Mouse (Mus musculus) layer of hippocampus, adult 9-10 months (tissue): Measurements from ENCODE around the gene Kdm8.

ENCODE experiments used
- DNase-seq: peaks from one replicate; pipeline ENCODE4 v3.0.0; 2022; ENCODE audit warnings: low spot score

Gene Kdm8

DNA sequence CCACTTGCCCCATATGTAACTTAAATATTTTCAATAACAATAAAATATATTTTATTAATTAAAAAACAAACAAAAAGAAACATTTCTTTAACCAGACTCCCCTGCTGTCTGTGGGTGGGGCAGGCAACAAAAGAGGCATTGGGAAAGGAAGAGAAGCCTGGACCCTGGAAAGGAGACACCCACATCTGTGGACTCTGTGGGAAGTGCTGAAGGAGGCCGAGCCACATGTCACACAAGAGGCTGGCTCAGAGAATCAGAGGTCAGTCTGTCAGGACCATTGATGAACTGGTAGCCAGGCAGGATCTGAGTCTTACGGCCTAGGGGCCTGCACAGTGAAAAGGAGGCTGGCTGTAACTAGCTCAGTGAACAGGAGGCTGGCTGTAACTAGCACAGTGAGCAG is 17.7 kb downstream of the Kdm8 start:
- DNase-seq = no peak

DNA sequence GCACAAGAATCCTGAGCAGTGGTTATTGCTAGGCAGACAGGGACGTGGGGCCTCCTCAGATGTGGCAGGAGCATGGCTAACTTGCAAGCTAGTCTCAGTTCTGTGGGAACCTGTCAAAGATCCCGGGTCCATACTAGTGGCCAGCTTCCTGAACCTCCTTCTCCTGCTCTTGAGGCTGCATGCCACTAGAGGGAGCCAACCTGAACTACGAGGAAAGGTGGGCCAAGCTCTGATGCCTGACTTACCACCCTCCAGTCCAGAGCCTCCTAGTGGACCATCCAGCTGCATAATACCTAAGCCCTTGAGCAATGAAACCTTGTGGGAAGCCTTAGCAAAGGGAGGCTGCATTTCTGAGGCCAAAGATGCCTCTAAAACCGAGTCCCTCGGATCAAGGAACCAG is 25.5 kb downstream of the Kdm8 start:
- DNase-seq = no peak

GRCm38 (mm10) chr7:125470901-125471300 is 26.4 kb downstream of the Kdm8 start:
- no peak for DNase-seq

- DNase-seq = peak; percentile 75
Observed at GRCm38 (mm10) chr7:125471991-125472741, 27.7 kb downstream of the Kdm8 start.

DNA sequence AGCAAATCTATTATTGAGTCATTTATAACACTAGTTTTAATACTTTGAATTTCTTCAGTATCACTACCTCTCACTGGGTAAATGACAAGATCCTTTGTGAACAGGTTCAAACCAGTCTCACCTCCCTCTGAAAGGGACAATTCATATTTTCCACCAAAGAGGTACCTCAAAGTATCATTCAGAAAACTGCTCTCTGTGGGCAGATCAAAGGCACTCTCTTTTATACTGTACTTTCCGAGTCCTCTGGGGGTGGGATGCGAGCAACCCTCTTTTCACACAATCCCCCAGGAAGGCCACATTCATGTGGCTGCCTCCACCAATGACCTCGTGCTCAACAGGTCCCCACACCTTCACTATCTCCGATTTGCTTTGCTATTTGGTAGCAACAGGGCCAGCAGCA is 30.1 kb downstream of the Kdm8 start:
- DNase-seq = no peak

- DNase-seq = no peak
Observed at GRCm38 (mm10) chr7:125475601-125476251, 31.2 kb downstream of the Kdm8 start.

- DNase-seq = no peak
Observed at GRCm38 (mm10) chr7:125478391-125478984, 34.0 kb downstream of the Kdm8 start.

DNA sequence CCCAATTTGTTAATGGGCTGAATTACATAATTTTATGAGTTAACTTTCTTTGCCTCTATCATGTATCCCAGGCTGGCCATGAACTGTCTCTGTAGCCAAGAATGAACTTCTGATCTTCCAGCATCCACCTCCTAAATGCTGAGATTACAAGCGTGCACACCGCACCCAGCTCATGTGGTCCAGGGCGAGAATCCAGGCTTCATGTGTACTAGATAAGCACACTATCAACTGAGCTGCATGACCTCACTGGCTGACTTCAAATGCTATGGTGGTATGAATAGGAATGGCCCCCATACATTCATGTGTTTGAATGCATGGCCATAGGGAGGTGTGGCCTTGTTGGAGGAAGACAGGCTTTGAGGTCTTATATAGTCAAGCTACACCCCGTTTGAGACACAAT is 36.0 kb downstream of the Kdm8 start:
- no peak for DNase-seq

DNA sequence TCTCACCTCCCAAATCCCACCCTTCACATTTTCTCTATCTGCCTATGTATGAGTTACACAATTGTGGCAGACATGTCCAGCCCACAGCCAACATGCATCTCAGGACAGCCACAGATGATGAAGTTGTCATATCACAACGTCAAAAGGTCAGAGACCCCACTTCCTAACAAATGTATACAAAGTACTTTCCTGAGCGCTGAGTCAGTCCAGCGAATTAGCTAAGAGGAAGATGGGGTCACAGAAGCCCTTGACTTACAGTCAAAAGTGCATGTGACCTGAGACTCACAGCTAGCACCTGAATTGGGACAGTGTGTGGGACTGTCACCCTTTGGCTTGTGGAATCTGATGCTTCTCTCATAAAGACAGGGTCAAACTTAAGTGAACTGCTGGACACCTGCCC is 37.9 kb downstream of the Kdm8 start:
- DNase-seq = no peak

DNA sequence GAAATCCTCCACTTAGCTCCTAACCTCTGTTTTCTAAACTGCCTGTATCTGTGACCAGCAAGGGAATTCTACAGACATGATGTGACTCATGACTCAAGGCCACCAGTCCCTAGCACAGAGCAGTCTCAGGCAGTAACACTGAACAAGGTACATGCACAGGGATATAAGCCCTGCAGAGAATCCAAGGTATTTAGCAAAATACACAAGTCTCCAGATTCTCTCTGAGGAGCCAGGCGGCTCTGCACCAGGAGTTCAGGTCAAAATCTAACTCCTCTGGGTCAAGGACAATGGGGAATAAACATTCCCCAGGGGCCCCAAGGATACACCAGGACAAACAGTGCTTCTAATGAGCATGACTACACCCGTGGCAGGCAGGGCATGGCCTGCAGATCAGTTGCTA is 38.4 kb downstream of the Kdm8 start:
- DNase-seq = no peak

- DNase-seq = no peak
Observed at GRCm38 (mm10) chr7:125484791-125485190, 40.3 kb downstream of the Kdm8 start.

GRCm38 (mm10) chr7:125486121-125486630 is 41.7 kb downstream of the Kdm8 start:
- DNase-seq = no peak

GRCm38 (mm10) chr7:125487126-125487525 is 42.6 kb downstream of the Kdm8 start:
- no peak for DNase-seq

DNA sequence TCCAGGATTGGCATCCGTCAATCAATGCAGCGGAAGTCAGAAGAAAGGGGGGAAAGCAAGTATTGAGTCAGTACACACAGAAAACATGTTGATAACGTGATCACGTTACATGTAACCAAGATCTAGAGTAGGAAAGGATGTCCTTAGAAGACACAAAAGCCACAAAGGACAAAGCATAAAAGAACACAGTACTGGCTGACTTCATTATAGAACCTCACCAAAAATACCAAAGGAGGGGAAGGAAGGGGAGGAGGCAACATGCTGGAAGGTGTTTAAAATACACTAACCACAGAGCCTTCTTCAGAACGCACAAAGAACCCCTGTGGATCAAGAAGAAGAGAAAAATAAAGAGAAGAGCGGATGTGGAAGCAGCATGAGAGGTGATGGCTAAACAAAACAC is 44.2 kb downstream of the Kdm8 start:
- DNase-seq = no peak

DNA sequence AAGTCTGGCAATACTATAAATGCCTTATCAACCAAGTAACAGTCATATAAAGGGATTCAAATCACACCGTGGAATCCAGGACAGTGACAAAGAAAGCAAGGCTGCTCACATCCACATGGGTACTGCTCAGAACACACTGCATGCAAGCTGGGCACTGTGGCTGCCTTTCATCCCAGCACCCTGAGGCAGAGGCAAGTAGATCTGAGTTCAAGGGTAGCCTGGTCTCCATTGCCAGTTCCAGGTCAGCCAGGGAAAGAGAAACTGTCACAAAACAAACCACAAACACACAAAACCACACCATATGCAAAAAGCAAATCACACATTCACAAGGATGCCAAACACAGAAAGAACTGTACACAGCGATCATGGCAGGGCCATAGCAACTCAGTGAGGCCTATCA is 45.2 kb downstream of the Kdm8 start:
- DNase-seq = no peak

DNA sequence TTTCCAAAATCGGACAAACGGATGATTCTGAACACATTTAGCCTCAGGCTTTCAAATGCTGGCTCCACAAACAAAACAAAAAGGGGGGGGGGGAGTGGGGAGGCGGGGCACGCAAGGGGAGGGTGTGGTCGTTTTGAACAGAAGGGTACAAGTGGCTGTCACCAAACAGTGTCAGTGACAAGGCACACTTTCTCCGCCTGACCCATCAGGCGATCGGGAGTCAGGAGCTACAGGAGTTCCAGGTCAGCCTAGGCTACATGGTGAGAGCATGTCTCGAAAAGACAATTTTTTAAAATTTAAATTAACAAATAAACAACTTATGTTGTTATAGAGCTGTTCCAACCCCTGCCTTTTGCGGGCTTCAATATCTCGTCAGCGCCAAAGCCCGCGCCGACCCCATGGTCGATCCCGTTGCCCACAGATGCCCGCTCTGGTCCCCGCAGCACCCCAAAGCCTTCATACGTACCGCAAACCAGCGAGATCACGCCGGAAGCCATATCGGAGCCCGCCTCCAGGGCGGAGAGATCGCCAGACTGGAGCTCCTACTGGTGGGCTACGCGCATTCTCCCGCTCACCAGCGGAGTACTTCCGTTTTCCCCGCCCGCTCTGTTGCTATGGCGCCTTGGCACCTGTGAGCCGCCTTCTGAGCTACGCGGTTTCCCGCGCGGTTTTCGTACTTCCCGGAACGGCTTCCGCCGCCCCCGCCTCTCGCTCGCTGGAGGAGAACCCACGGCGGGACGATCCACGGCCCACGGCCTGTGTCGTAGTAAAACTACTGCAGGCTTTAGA is 46.7 kb downstream of the Kdm8 start, which contains the start of gene Nsmce1:
Gene Nsmce1 (minus strand): TSS at position 650 of the 789 bp plus-strand sequence.
- DNase-seq = peak; percentile 90

DNA sequence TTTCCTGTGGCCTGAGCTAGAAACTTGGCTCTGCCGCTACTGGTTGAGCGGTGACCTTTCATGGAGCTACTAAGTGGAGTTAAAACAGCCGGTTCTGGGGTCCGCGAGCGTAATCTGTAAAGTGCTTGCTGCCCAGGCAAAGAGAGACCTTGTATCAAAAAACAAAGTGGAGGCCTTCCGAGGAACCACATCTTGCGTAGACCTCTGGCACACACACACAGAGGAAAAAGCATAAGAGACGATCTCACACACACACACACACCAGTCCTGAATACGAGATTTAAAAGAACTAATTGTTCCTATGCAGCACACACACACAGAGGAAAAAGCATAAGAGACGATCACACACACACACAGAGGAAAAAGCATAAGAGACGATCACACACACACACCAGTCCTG is 47.3 kb downstream of the Kdm8 start:
- no peak for DNase-seq

- DNase-seq = no peak
Observed at GRCm38 (mm10) chr7:125492551-125492950, 48.1 kb downstream of the Kdm8 start.

- DNase-seq = no peak
Observed at GRCm38 (mm10) chr7:125495864-125496440, 51.5 kb downstream of the Kdm8 start.

DNA sequence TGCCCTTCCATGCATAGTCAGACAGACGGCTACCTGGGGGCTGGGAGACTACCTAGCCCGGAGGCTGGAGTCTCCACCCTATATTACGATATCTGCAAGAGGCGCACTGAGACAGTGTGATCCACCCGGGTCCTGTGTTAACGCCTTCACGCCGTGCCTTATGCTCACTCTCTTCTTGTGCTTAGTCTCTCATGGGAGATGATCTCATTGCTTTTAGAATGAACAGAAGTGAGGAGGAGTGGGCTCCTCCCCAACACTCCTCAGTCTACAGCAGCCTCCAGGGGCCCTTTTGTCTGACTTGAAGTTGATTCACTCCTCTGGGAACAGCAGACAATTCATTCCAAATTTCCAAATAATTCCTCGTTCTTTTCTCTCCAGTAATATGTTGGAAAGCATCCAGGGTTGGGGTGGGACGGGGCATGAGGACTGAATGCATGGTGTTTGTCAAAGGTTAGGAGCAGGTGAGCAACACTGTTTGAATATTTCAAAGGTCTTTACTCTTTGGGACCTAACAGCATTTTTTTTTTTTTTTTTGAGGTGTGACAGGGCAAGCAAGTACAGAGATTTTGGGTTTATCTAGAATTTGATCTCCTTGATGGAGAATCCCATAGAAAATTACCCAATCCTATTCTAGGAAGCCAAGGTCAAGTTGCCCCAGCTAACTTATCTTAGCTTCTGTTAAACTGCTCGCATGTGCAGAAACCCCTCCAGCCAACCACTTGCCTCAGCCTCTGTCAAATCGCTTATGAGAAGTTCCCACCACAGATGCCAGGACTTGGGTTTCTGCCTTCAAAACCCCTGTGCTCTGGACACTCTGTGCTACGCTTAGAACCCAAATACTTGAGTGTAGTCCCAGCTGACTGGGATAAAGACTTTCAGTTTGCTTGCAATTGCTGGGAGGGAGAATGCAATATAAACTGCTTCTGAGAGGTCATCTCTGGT is 55.7 kb downstream of the Kdm8 start:
- no peak for DNase-seq

DNA sequence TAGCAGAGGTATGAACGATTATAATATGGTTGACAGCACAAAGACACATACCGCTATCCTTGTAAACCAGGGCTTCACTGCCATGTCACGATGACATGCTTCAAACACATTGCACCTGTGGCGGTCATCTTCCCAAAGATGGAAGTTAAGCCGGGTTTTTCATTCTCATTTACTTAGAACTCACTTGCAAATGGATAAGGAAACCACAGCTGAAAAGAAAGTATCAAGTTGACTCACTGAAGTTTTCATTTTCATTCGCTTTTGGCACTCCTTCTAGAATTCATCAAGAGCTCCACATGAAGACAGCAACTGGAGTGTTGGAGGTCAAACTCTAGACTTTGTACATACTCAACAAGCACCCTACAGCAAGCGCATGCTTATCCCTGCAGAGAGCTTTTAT is 56.4 kb downstream of the Kdm8 start:
- no peak for DNase-seq
